Mouse (Mus musculus): ENCODE data around the gene Minpp1.

DNA sequence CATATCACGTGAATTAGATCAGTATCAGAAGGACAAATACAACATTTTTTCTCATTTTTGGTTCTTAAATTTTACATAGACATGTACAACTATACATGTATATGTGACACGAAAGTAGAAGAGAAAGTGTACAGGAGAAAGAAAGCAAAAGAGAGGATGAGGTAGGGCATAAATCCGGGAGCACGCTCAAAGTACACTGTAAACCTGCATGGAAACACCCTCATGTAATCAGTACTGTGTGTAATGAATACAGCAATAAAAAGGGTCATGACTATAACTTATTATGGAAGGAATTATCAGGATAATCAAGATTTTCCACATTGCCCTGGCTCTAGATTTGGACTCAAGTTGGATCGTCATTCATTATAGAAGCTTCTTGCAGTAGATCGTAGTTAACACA lies 22.5 kb upstream of the Minpp1 start:
- TF ChIP-seq CTCF (conservative IDR thresholded peaks at IDR 0.05; ENCODE audit: insufficient read depth, insufficient read length, low read depth, low read length) (no peak), POLR2A (IDR thresholded peaks at IDR 0.05; ENCODE audit: low read depth, low read length) (no peak)
